Mouse (Mus musculus) frontal cortex, postnatal 14 days (tissue): ENCODE data around the gene Hdac10.

Source experiments
- DNase-seq, 2 experiments: peaks; one replicate each; pipeline ENCODE4 v3.0.0; 2022; ENCODE audit warnings: low spot score in 2 of 2

The Hdac10 gene

DNA sequence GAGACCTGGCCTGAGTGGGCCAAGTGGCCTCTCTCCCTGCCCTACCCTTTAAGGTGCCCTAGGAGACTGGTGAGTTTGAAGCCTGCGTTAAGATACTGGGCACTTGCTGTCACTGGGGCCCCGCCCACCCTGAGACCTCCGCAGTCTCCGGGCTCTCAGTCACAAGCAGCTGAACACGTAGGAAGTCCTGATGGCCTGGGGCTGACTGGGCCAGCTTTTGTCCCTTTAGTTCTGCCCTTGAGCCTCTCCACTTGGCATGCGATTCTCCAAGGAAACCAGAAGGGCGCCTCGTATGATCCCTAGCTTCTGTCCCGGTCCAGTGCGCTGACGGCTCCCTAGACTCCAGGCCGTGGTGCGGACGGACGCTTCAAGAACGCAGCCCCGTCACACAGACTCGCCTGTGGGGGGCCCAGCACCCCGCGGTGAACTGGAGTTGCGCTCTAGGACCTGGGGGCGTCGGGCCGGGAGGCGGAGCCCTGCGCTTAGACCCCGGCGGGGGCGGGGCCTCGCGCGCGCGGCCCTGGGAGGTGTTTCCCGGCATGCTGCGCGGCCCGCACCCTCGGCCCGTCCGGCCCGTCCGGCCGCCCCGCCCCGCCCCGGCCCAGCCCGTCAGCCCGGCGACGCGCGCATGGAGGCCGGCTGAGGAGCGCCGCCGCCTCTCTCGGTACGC is 52.9 kb downstream of the Hdac10 start:
- DNase-seq = peak; percentile 73 to 78

- DNase-seq = no peak
These were observed 53.7 kb downstream of the Hdac10 start, which contains the start of gene Trabd for GRCm38 (mm10) chr15:89074613-89075477. TSS of gene Trabd (plus strand) at chr15:89075124.

GRCm38 (mm10) chr15:89073993-89074603 is 54.4 kb downstream of the Hdac10 start:
- no peak for DNase-seq
